Mouse (Mus musculus): Measurements from ENCODE around the gene Serpini1.

Gene Serpini1

GRCm38 (mm10) chr3:75557292-75557691 is at the start of gene Serpini1:
Serpini1 (plus strand) TSS chr3:75557547.
- peak; percentile 97 for DNase-seq (ENCODE audit: low read depth, low spot score)

- DNase-seq (ENCODE audit: low read depth, low spot score) = peak; percentile 60
Observed at GRCm38 (mm10) chr3:75517631-75518250, 39.6 kb upstream of the Serpini1 start.

GRCm38 (mm10) chr3:75521314-75521713 is 36.0 kb upstream of the Serpini1 start:
- no peak for DNase-seq (ENCODE audit: low read depth, low spot score)

GRCm38 (mm10) chr3:75522527-75522926 is 34.8 kb upstream of the Serpini1 start:
- no peak for DNase-seq (ENCODE audit: low read depth, low spot score)

- no peak for DNase-seq (ENCODE audit: low read depth, low spot score)
Observed at GRCm38 (mm10) chr3:75531074-75531473, 26.3 kb upstream of the Serpini1 start.

GRCm38 (mm10) chr3:75534045-75534834 is 23.1 kb upstream of the Serpini1 start:
- DNase-seq (ENCODE audit: low read depth, low spot score) = no peak

- no peak for DNase-seq (ENCODE audit: low read depth, low spot score)
Observed at GRCm38 (mm10) chr3:75541259-75541658, 16.1 kb upstream of the Serpini1 start.

GRCm38 (mm10) chr3:75542852-75543251 is 14.5 kb upstream of the Serpini1 start:
- no peak for DNase-seq (ENCODE audit: low read depth, low spot score)

GRCm38 (mm10) chr3:75544287-75544686 is 13.1 kb upstream of the Serpini1 start:
- DNase-seq (ENCODE audit: low read depth, low spot score) = no peak

- DNase-seq (ENCODE audit: low read depth, low spot score) = no peak
Observed at GRCm38 (mm10) chr3:75551248-75551647, 6.1 kb upstream of the Serpini1 start.

GRCm38 (mm10) chr3:75556121-75556694 is 1.1 kb upstream of the Serpini1 start:
- DNase-seq (ENCODE audit: low read depth, low spot score) = peak; percentile 62

GRCm38 (mm10) chr3:75556695-75557291 is 554 bp upstream of the Serpini1 start, which contains the start of gene Pdcd10:
Pdcd10 (minus strand) TSS chr3:75556856.
- DNase-seq (ENCODE audit: low read depth, low spot score) = peak; percentile 100

GRCm38 (mm10) chr3:75574074-75574473 is 16.7 kb downstream of the Serpini1 start:
- no peak for DNase-seq (ENCODE audit: low read depth, low spot score)

GRCm38 (mm10) chr3:75575582-75575981 is 18.2 kb downstream of the Serpini1 start:
- DNase-seq (ENCODE audit: low read depth, low spot score) = no peak

GRCm38 (mm10) chr3:75579352-75579751 is 22.0 kb downstream of the Serpini1 start:
- peak; percentile 71 for DNase-seq (ENCODE audit: low read depth, low spot score)

GRCm38 (mm10) chr3:75583293-75583692 is 25.9 kb downstream of the Serpini1 start:
- DNase-seq (ENCODE audit: low read depth, low spot score) = no peak

GRCm38 (mm10) chr3:75584898-75585297 is 27.6 kb downstream of the Serpini1 start:
- DNase-seq (ENCODE audit: low read depth, low spot score) = no peak

GRCm38 (mm10) chr3:75611019-75611418 is 53.7 kb downstream of the Serpini1 start:
- no peak for DNase-seq (ENCODE audit: low read depth, low spot score)

- DNase-seq (ENCODE audit: low read depth, low spot score) = no peak
Observed at GRCm38 (mm10) chr3:75624627-75625026, 67.3 kb downstream of the Serpini1 start.

- no peak for DNase-seq (ENCODE audit: low read depth, low spot score)
Observed at GRCm38 (mm10) chr3:75630988-75631615, 73.8 kb downstream of the Serpini1 start.

- no peak for DNase-seq (ENCODE audit: low read depth, low spot score)
Observed at GRCm38 (mm10) chr3:75633221-75633620, 75.9 kb downstream of the Serpini1 start.

GRCm38 (mm10) chr3:75633635-75634034 is 76.3 kb downstream of the Serpini1 start:
- DNase-seq (ENCODE audit: low read depth, low spot score) = peak; percentile 44

Data from ZHBTc4 (cell line).